Mouse (Mus musculus) limb, embryonic 10.5 days (tissue): ENCODE data around the gene Itgb1. TPM values are rescaled to one million over a fixed set of nuclear protein-coding genes. Genes with fewer than 3 reads are reported as not detected.

Source experiments
- DNase-seq: peaks from one replicate; pipeline ENCODE4 v3.0.0-alpha.2; 2017; ENCODE audit warnings: low spot score
- H3K27ac ChIP-seq: fragments of 300-500 bp; sonication (generic); 2 replicates; pipeline ENCODE4 v1.5.1; 2016; ENCODE audit warnings: mild to moderate bottlenecking
- H3K27me3 ChIP-seq: fragments of 300-500 bp; sonication (generic); 2 replicates; pipeline ENCODE4 v1.6.1; 2016; ENCODE audit warnings: low read depth, mild to moderate bottlenecking; ENCODE audit not compliant: poor library complexity, severe bottlenecking
- H3K36me3 ChIP-seq: fragments of 300-500 bp; sonication (generic); 2 replicates; pipeline ENCODE4 v1.6.1; 2016; ENCODE audit warnings: mild to moderate bottlenecking, moderate library complexity
- H3K4me1 ChIP-seq: fragments of 300-500 bp; sonication (generic); 2 replicates; pipeline ENCODE4 v1.6.1; 2016
- H3K4me3 ChIP-seq: fragments of 300-500 bp; sonication (generic); 2 replicates; pipeline ENCODE4 v1.5.1; 2016; ENCODE audit warnings: mild to moderate bottlenecking, moderate library complexity
- H3K9me3 ChIP-seq: fragments of 300-500 bp; sonication (generic); replicated peaks from 2 replicates; pipeline ENCODE4 v1.6.1; 2016; ENCODE audit warnings: mild to moderate bottlenecking
- WGBS: fragments of 180-500 bp; shearing (Covaris S2); methylation state at CpG from one replicate; pipeline ENCODE4 v1.1.7; 2016; 5-methylcytosine and 5-hydroxymethylcytosine counted together
- polyA plus RNA-seq: library from polyadenylated mRNA; unstranded; fragments of >200 nt; fragmentation: Nextera tagmentation; extraction: Ambion mirVana; gene quantifications from 2 replicates; pipeline ENCODE4 v1.2.1, GENCODE M21; 2016

Itgb1 gene
- polyA plus RNA-seq, 1 experiment from 2014 or later, result 154 TPM

- 100% methylated on average over 1 of the region's 1 CpGs for WGBS
- no peaks in the 10 kb centered on the region for H3K27me3 ChIP-seq
- H3K4me3 ChIP-seq, result no peak overlapping the region
Observed at GRCm38 (mm10) chr8:128696701-128697397, 11.4 kb downstream of the Itgb1 start.

GRCm38 (mm10) chr8:128697945-128698344 lies 12.5 kb downstream of the Itgb1 start:
- H3K27me3 ChIP-seq, result no peaks in the 10 kb centered on the region
- H3K36me3 ChIP-seq, result peaks cover 3% of the 10 kb centered on the region; the same call in 1 of the 2 replicates
- no peaks in the 10 kb centered on the region for H3K9me3 ChIP-seq
- 88% methylated on average over 3 of the region's 3 CpGs for WGBS
- no peaks in the 10 kb centered on the region for H3K4me1 ChIP-seq
- DNase-seq, result no peak
- H3K4me3 ChIP-seq, result no peak overlapping the region
- H3K27ac ChIP-seq, result no peak overlapping the region

More at GRCm38 (mm10) chr8:128696701-128697397, 11.4 kb downstream of the Itgb1 start:
- Histone ChIP-seq H3K4me1 (no peaks in the 10 kb centered on the region), H3K36me3 (peaks cover 3% of the 10 kb centered on the region; the same call in 1 of the 2 replicates), H3K9me3 (no peaks in the 10 kb centered on the region), H3K27ac (no peak overlapping the region)
- no peak for DNase-seq

- no peak overlapping the region for H3K27ac ChIP-seq
- DNase-seq, result no peak
- no peak overlapping the region for H3K4me3 ChIP-seq
- H3K27me3 ChIP-seq, result no peaks in the 10 kb centered on the region
- H3K9me3 ChIP-seq, result no peaks in the 10 kb centered on the region
- WGBS, result 85% methylated on average over 1 of the region's 1 CpGs
- H3K36me3 ChIP-seq, result peaks cover 40% of the 10 kb centered on the region
- no peaks in the 10 kb centered on the region for H3K4me1 ChIP-seq
Observed at GRCm38 (mm10) chr8:128704376-128704775, 18.9 kb downstream of the Itgb1 start.

GRCm38 (mm10) chr8:128704836-128705235 lies 19.4 kb downstream of the Itgb1 start:
- Histone ChIP-seq H3K9me3 (no peaks in the 10 kb centered on the region), H3K4me3 (no peak overlapping the region), H3K4me1 (no peaks in the 10 kb centered on the region), H3K36me3 (peaks cover 44% of the 10 kb centered on the region), H3K27ac (no peak overlapping the region), H3K27me3 (no peaks in the 10 kb centered on the region)
- 93% methylated on average over 2 of the region's 2 CpGs for WGBS
- no peak for DNase-seq

DNA sequence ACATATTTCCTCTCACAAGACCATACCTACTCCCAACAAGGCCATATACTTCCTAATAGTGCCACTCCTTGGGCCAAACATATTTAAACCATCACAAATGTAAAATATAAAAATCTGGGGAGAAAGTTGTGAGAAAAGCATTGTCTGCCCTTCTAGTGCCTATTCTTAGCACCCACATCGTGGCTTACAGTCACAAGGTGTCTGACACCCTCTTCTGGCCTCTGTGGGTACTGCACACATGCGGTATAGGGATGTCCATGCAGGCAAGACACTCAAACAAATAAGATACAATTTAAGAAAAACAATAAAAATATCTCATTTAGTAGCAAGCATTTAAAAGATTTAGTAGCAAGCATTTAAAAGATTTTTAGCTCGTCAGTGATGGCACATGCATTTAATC lies 23.8 kb downstream of the Itgb1 start:
- WGBS, result 55% methylated on average over 3 of the region's 3 CpGs
- DNase-seq, result peak; percentile 80
- no peak overlapping the region for H3K4me3 ChIP-seq
- no peak overlapping the region for H3K27ac ChIP-seq
- no peaks in the 10 kb centered on the region for H3K4me1 ChIP-seq
- no peaks in the 10 kb centered on the region for H3K9me3 ChIP-seq
- H3K36me3 ChIP-seq, result peaks cover 87% of the 10 kb centered on the region
- no peaks in the 10 kb centered on the region for H3K27me3 ChIP-seq

DNA sequence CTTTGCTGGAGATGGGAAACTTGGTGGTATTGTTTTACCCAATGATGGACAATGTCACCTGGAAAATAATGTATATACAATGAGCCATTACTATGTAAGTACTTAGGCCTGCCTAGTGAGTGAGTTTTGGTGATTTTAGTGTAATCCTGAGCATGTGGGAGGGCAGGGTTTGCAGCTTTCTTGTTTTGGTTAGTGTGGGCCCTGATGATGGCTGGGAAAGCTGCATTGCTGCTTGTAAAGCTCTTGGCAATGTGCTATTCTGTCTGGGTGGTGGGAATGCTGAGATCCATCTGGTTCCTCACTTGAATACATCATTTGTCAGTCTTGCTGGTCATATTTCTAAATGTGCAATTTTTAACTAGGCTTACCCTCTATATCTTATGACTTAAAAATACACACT lies 30.7 kb downstream of the Itgb1 start:
- H3K4me3 ChIP-seq, result no peak overlapping the region
- H3K4me1 ChIP-seq, result no peaks in the 10 kb centered on the region
- H3K9me3 ChIP-seq, result no peaks in the 10 kb centered on the region
- no peak overlapping the region for H3K27ac ChIP-seq
- peaks cover 95% of the 10 kb centered on the region for H3K36me3 ChIP-seq
- H3K27me3 ChIP-seq, result no peaks in the 10 kb centered on the region
- DNase-seq, result no peak

- H3K27me3 ChIP-seq, result no peaks in the 10 kb centered on the region
- H3K27ac ChIP-seq, result no peak overlapping the region
- no peaks in the 10 kb centered on the region for H3K4me1 ChIP-seq
- H3K36me3 ChIP-seq, result peaks cover 88% of the 10 kb centered on the region
- no peak overlapping the region for H3K4me3 ChIP-seq
- no peaks in the 10 kb centered on the region for H3K9me3 ChIP-seq
- WGBS, result 73% methylated on average over 1 of the region's 1 CpGs
- no peak for DNase-seq
Observed at GRCm38 (mm10) chr8:128724819-128725218, 39.4 kb downstream of the Itgb1 start.

DNA sequence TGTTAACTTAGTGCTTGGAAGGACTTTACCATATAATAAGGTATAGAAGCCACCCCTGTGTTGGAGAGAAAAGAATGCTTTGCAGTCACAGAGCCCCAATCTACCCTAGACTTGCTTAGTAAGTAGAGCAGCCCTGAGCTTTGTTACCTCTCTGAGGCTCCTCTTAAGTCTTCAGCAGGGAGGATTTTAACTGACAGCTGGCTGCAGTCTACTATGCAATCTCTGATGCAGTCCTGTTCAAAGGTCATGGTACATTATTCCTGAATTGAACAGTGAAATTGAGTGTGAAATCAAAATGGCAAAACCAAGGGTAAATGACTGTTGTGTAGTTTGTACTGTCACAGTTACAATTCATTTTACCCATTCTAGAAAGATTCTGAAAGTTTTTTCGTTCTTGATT lies 41.8 kb downstream of the Itgb1 start:
- no peak for DNase-seq
- peaks cover 88% of the 10 kb centered on the region for H3K36me3 ChIP-seq
- no peak overlapping the region for H3K27ac ChIP-seq
- H3K4me1 ChIP-seq, result no peaks in the 10 kb centered on the region
- 94% methylated on average over 1 of the region's 1 CpGs for WGBS
- no peaks in the 10 kb centered on the region for H3K27me3 ChIP-seq
- H3K9me3 ChIP-seq, result no peaks in the 10 kb centered on the region
- H3K4me3 ChIP-seq, result no peak overlapping the region

GRCm38 (mm10) chr8:128732254-128732653 lies 46.8 kb downstream of the Itgb1 start:
- no peak for DNase-seq
- Histone ChIP-seq H3K9me3 (no peaks in the 10 kb centered on the region), H3K27me3 (no peaks in the 10 kb centered on the region), H3K27ac (no peak overlapping the region), H3K4me3 (no peak overlapping the region), H3K4me1 (no peaks in the 10 kb centered on the region), H3K36me3 (peaks cover 87% of the 10 kb centered on the region)
- 86% methylated on average over 2 of the region's 2 CpGs for WGBS

DNA sequence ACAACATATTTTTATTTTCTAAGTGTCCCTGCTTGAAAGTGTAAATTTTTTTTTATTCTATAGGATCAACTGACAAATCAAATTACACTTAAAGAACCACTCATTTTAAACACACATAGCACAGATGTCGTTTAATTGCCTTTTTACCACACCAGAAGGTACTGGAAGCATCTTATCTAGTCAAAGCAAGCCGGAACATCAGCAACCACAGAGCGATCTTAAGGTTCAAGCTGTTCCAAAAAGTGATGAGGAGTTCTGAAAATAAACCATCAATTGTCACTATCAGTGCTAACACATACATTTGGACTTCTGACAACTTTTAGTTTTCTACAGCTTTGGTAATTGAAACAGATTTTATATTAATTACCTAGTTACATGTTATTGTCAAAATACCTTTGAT lies 48.7 kb downstream of the Itgb1 start:
- no peak overlapping the region for H3K27ac ChIP-seq
- H3K36me3 ChIP-seq, result peaks cover 92% of the 10 kb centered on the region

DNA sequence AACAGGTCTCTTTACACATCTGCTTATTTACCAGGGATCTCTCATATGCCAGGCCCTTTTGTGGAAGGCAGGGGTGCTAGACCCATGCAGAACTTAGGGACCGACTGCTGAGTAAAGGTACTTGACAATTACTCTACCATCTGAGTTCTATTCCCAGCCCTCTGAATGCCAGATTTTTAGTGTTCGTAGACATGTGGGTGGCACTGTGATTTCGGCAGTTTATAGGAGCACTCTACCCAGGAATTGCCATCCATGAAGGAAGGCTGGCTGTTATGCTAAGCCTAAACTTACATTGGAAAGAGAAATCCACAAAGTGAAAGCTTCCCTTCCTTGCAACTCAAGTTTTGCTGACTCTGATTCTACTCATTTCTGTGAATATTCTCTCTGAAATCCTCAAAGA lies 50.2 kb downstream of the Itgb1 start:
- no peak for DNase-seq
- Histone ChIP-seq H3K9me3 (no peaks in the 10 kb centered on the region), H3K27me3 (no peaks in the 10 kb centered on the region), H3K36me3 (peaks cover 90% of the 10 kb centered on the region), H3K4me3 (no peak overlapping the region), H3K27ac (no peak overlapping the region), H3K4me1 (no peaks in the 10 kb centered on the region)
- WGBS, result 97% methylated on average over 3 of the region's 3 CpGs

More for the DNA sequence above, 48.7 kb downstream of the Itgb1 start:
- DNase-seq, result no peak
- 95% methylated on average over 3 of the region's 3 CpGs for WGBS
- Histone ChIP-seq H3K9me3 (no peaks in the 10 kb centered on the region), H3K4me3 (no peak overlapping the region), H3K4me1 (no peaks in the 10 kb centered on the region), H3K27me3 (no peaks in the 10 kb centered on the region)
